Mouse (Mus musculus): ENCODE measurements around the gene Atp5f1. TPM values are rescaled to one million over a fixed set of nuclear protein-coding genes. Genes with fewer than 3 reads are reported as not detected.

Atp5f1 gene
- polyA plus RNA-seq, 1 experiment from 2014 or later = 556 TPM

- DNase-seq (ENCODE audit: low spot score) = no peak
- H3K4me1 ChIP-seq (replicated peaks; ENCODE audit: control insufficient read depth, insufficient read depth, low read length) = no peaks in the 10 kb centered on the region
- WGBS = 81% methylated on average over 6 of the region's 6 CpGs
- no peak overlapping the region for H3K27ac ChIP-seq (ENCODE audit: low read depth, low read length)
- no peaks in the 10 kb centered on the region for H3K27me3 ChIP-seq (ENCODE audit: control insufficient read depth, insufficient read depth, low read length)
- H3K4me2 ChIP-seq (replicated peaks; ENCODE audit: low read depth, low read length) = no peak overlapping the region
- H3K4me3 ChIP-seq (ENCODE audit: low read depth, low read length) = no peak overlapping the region
- no peaks in the 10 kb centered on the region for H3K9me3 ChIP-seq (ENCODE audit: control insufficient read depth, low read length)
- no peaks in the 10 kb centered on the region for H3K36me3 ChIP-seq (ENCODE audit: control insufficient read depth, insufficient read depth, low read length)
- no peak for ATAC-seq (ENCODE audit: low FRiP score)
- H3K9ac ChIP-seq (ENCODE audit: low read depth, low read length) = no peak overlapping the region
These were observed 59.6 kb downstream of the Atp5f1 start for GRCm38 (mm10) chr3:105900266-105900665.

GRCm38 (mm10) chr3:105899394-105900147 is 60.3 kb downstream of the Atp5f1 start:
- DNase-seq (ENCODE audit: low spot score) (peak; percentile 91), ATAC-seq (ENCODE audit: low FRiP score) (peak; percentile 82)
- Histone ChIP-seq H3K9ac (ENCODE audit: low read depth, low read length) (no peak overlapping the region), H3K9me3 (ENCODE audit: control insufficient read depth, low read length) (no peaks in the 10 kb centered on the region), H3K27me3 (ENCODE audit: control insufficient read depth, insufficient read depth, low read length) (no peaks in the 10 kb centered on the region), H3K4me1 (replicated peaks; ENCODE audit: control insufficient read depth, insufficient read depth, low read length) (no peaks in the 10 kb centered on the region), H3K27ac (ENCODE audit: low read depth, low read length) (no peak overlapping the region), H3K36me3 (ENCODE audit: control insufficient read depth, insufficient read depth, low read length) (no peaks in the 10 kb centered on the region), H3K4me3 (ENCODE audit: low read depth, low read length) (no peak overlapping the region), H3K4me2 (replicated peaks; ENCODE audit: low read depth, low read length) (no peak overlapping the region)
- WGBS = 43% methylated on average over 8 of the region's 8 CpGs

GRCm38 (mm10) chr3:105898861-105899260 is 61.0 kb downstream of the Atp5f1 start:
- 91% methylated on average over 11 of the region's 11 CpGs for WGBS
- no peak overlapping the region for H3K4me3 ChIP-seq (ENCODE audit: low read depth, low read length)
- no peak for ATAC-seq (ENCODE audit: low FRiP score)
- no peaks in the 10 kb centered on the region for H3K36me3 ChIP-seq (ENCODE audit: control insufficient read depth, insufficient read depth, low read length)
- no peak overlapping the region for H3K4me2 ChIP-seq (replicated peaks; ENCODE audit: low read depth, low read length)
- no peak overlapping the region for H3K9ac ChIP-seq (ENCODE audit: low read depth, low read length)
- DNase-seq (ENCODE audit: low spot score) = no peak
- H3K9me3 ChIP-seq (ENCODE audit: control insufficient read depth, low read length) = no peaks in the 10 kb centered on the region
- H3K27ac ChIP-seq (ENCODE audit: low read depth, low read length) = no peak overlapping the region
- no peaks in the 10 kb centered on the region; the same call in 1 of the 2 replicates for H3K4me1 ChIP-seq (replicated peaks; ENCODE audit: control insufficient read depth, insufficient read depth, low read length)
- H3K27me3 ChIP-seq (ENCODE audit: control insufficient read depth, insufficient read depth, low read length) = no peaks in the 10 kb centered on the region

GRCm38 (mm10) chr3:105898325-105898724 is 61.6 kb downstream of the Atp5f1 start:
- no peak overlapping the region for H3K9ac ChIP-seq (ENCODE audit: low read depth, low read length)
- no peak overlapping the region for H3K4me3 ChIP-seq (ENCODE audit: low read depth, low read length)
- ATAC-seq (ENCODE audit: low FRiP score) = no peak
- 93% methylated on average over 2 of the region's 2 CpGs for WGBS
- no peaks in the 10 kb centered on the region for H3K9me3 ChIP-seq (ENCODE audit: control insufficient read depth, low read length)
- H3K36me3 ChIP-seq (ENCODE audit: control insufficient read depth, insufficient read depth, low read length) = no peaks in the 10 kb centered on the region
- DNase-seq (ENCODE audit: low spot score) = no peak
- no peaks in the 10 kb centered on the region; the same call in 1 of the 2 replicates for H3K4me1 ChIP-seq (replicated peaks; ENCODE audit: control insufficient read depth, insufficient read depth, low read length)
- no peak overlapping the region for H3K27ac ChIP-seq (ENCODE audit: low read depth, low read length)
- no peaks in the 10 kb centered on the region for H3K27me3 ChIP-seq (ENCODE audit: control insufficient read depth, insufficient read depth, low read length)
- no peak overlapping the region for H3K4me2 ChIP-seq (replicated peaks; ENCODE audit: low read depth, low read length)

- ATAC-seq (ENCODE audit: low FRiP score) = no peak
- 79% methylated on average over 3 of the region's 3 CpGs for WGBS
- no peak for DNase-seq (ENCODE audit: low spot score)
These were observed 63.1 kb downstream of the Atp5f1 start for GRCm38 (mm10) chr3:105896811-105897210.

GRCm38 (mm10) chr3:105894601-105895592 is 65.0 kb downstream of the Atp5f1 start:
- Histone ChIP-seq H3K4me3 (ENCODE audit: low read depth, low read length) (no peak overlapping the region), H3K27ac (ENCODE audit: low read depth, low read length) (no peak overlapping the region), H3K9me3 (ENCODE audit: control insufficient read depth, low read length) (no peaks in the 10 kb centered on the region), H3K4me1 (replicated peaks; ENCODE audit: control insufficient read depth, insufficient read depth, low read length) (no peaks in the 10 kb centered on the region; the same call in 1 of the 2 replicates), H3K27me3 (ENCODE audit: control insufficient read depth, insufficient read depth, low read length) (no peaks in the 10 kb centered on the region), H3K9ac (ENCODE audit: low read depth, low read length) (no peak overlapping the region), H3K36me3 (ENCODE audit: control insufficient read depth, insufficient read depth, low read length) (no peaks in the 10 kb centered on the region), H3K4me2 (replicated peaks; ENCODE audit: low read depth, low read length) (no peak overlapping the region)
- no peak for DNase-seq (ENCODE audit: low spot score)
- 86% methylated on average over 23 of the region's 23 CpGs for WGBS
- ATAC-seq (ENCODE audit: low FRiP score) = no peak

More at GRCm38 (mm10) chr3:105896811-105897210, 63.1 kb downstream of the Atp5f1 start:
- Histone ChIP-seq H3K9me3 (ENCODE audit: control insufficient read depth, low read length) (no peaks in the 10 kb centered on the region), H3K27me3 (ENCODE audit: control insufficient read depth, insufficient read depth, low read length) (no peaks in the 10 kb centered on the region), H3K27ac (ENCODE audit: low read depth, low read length) (no peak overlapping the region), H3K4me1 (replicated peaks; ENCODE audit: control insufficient read depth, insufficient read depth, low read length) (no peaks in the 10 kb centered on the region; the same call in 1 of the 2 replicates), H3K9ac (ENCODE audit: low read depth, low read length) (no peak overlapping the region), H3K4me2 (replicated peaks; ENCODE audit: low read depth, low read length) (no peak overlapping the region), H3K4me3 (ENCODE audit: low read depth, low read length) (no peak overlapping the region), H3K36me3 (ENCODE audit: control insufficient read depth, insufficient read depth, low read length) (no peaks in the 10 kb centered on the region)

GRCm38 (mm10) chr3:105893941-105894391 is 65.9 kb downstream of the Atp5f1 start:
- H3K9ac ChIP-seq (ENCODE audit: low read depth, low read length) = no peak overlapping the region
- no peak overlapping the region for H3K4me3 ChIP-seq (ENCODE audit: low read depth, low read length)
- H3K36me3 ChIP-seq (ENCODE audit: control insufficient read depth, insufficient read depth, low read length) = no peaks in the 10 kb centered on the region
- 56% methylated on average over 6 of the region's 6 CpGs for WGBS
- no peak overlapping the region for H3K27ac ChIP-seq (ENCODE audit: low read depth, low read length)
- no peaks in the 10 kb centered on the region for H3K9me3 ChIP-seq (ENCODE audit: control insufficient read depth, low read length)
- no peak for ATAC-seq (ENCODE audit: low FRiP score)
- DNase-seq (ENCODE audit: low spot score) = no peak
- no peaks in the 10 kb centered on the region; the same call in 1 of the 2 replicates for H3K4me1 ChIP-seq (replicated peaks; ENCODE audit: control insufficient read depth, insufficient read depth, low read length)
- no peak overlapping the region for H3K4me2 ChIP-seq (replicated peaks; ENCODE audit: low read depth, low read length)
- H3K27me3 ChIP-seq (ENCODE audit: control insufficient read depth, insufficient read depth, low read length) = no peaks in the 10 kb centered on the region
